Mouse (Mus musculus) G1E (cell line): ENCODE measurements around the gene Lman1l. TPM values are rescaled to one million over a fixed set of nuclear protein-coding genes. Genes with fewer than 3 reads are reported as not detected.
A peak's percentile ranks its signal among the peaks of the same experiment; 100 is the strongest.

ENCODE experiments used
- ATAC-seq: 2 replicates; pipeline ENCODE4 v1.8.0; 2016; ENCODE audit warnings: mild to moderate bottlenecking; ENCODE audit not compliant: insufficient number of reproducible peaks, poor library complexity, low FRiP score, severe bottlenecking; ENCODE audit errors: extremely low read depth
- DNase-seq: peaks from one replicate; pipeline ENCODE4 v3.0.0; 2012; ENCODE audit warnings: low spot score
- H3K27me3 ChIP-seq: 2 replicates; pipeline ENCODE4 v1.6.1; 2012; ENCODE audit warnings: mild to moderate bottlenecking, low read length, inconsistent platforms; ENCODE audit not compliant: insufficient read depth
- H3K36me3 ChIP-seq: replicated peaks from 2 replicates; pipeline ENCODE3; 2012; ENCODE audit warnings: mild to moderate bottlenecking, inconsistent platforms
- H3K4me1 ChIP-seq: 2 replicates; pipeline ENCODE4 v1.6.1; 2012; ENCODE audit warnings: low read depth, low read length, inconsistent platforms, mixed read lengths; ENCODE audit not compliant: insufficient read depth
- H3K4me3 ChIP-seq: 2 replicates; pipeline ENCODE4 v1.5.1; 2012; ENCODE audit warnings: low read depth, mild to moderate bottlenecking, inconsistent platforms, low read length, moderate library complexity, mixed read lengths
- H3K9me3 ChIP-seq: replicated peaks from 2 replicates; pipeline ENCODE4 v1.6.1; 2012; ENCODE audit warnings: inconsistent platforms
- CTCF ChIP-seq: IDR thresholded peaks from 2 replicates; pipeline ENCODE4 v1.5.1; 2012; ENCODE audit warnings: low read depth, low read length, inconsistent platforms, mixed read lengths
- GATA1 ChIP-seq: IDR thresholded peaks from 2 replicates; pipeline ENCODE4 v1.6.1; 2012; ENCODE audit warnings: borderline replicate concordance, low read length, inconsistent platforms, mixed read lengths
- GATA2 ChIP-seq: IDR thresholded peaks from 2 replicates; pipeline ENCODE4 v1.6.1; 2012; ENCODE audit warnings: low read depth, low read length, inconsistent platforms, borderline replicate concordance
- POLR2AphosphoS5 ChIP-seq: IDR thresholded peaks from 2 replicates; pipeline ENCODE4 v1.6.1; 2012; ENCODE audit warnings: low read depth, low read length, inconsistent platforms; ENCODE audit not compliant: insufficient replicate concordance
- TAL1 ChIP-seq: conservative IDR thresholded peaks from 2 replicates; pipeline ENCODE4 v1.6.1; 2012; ENCODE audit warnings: low read depth, low read length, inconsistent platforms, mixed read lengths
- polyA plus RNA-seq: library from polyadenylated mRNA; stranded (reverse); fragments of >175 nt; gene quantifications from 2 replicates; pipeline ENCODE4 v1.2.3, GENCODE M21; 2012
- total RNA-seq, 2 experiments: library from RNA; stranded (forward) in 1 of 2; stranded (reverse) in 1 of 2; fragments of 200-1000 nt in 1 of 2; fragments of >200 nt in 1 of 2; fragmentation: Nextera tagmentation in 1 of 2; gene quantifications; 2 replicates each; pipeline ENCODE4 v1.2.3; 2014 to 2017

Lman1l gene
- total and polyA plus RNA-seq, 3 experiments, result not detected

GRCm38 (mm10) chr9:57605503-57605902 is 15.1 kb downstream of the Lman1l start:
- Histone ChIP-seq H3K27me3 (peaks cover 61% of the 10 kb centered on the region), H3K4me1 (peaks cover 13% of the 10 kb centered on the region), H3K9me3 (no peaks in the 10 kb centered on the region), H3K36me3 (no peaks in the 10 kb centered on the region), H3K4me3 (no peak overlapping the region)
- TF ChIP-seq POLR2AphosphoS5 (no peak), CTCF (no peak)
- no peak for DNase-seq
- ATAC-seq, result no peak

- Histone ChIP-seq H3K4me3 (no peak overlapping the region), H3K36me3 (no peaks in the 10 kb centered on the region), H3K27me3 (peaks cover 54% of the 10 kb centered on the region), H3K4me1 (peaks cover 19% of the 10 kb centered on the region), H3K9me3 (no peaks in the 10 kb centered on the region)
- TF ChIP-seq POLR2AphosphoS5 (no peak), GATA1 (no peak), GATA2 (no peak), CTCF (no peak), TAL1 (no peak)
- DNase-seq, result no peak
- no peak for ATAC-seq
Observed at GRCm38 (mm10) chr9:57604875-57605274, 15.7 kb downstream of the Lman1l start.

GRCm38 (mm10) chr9:57602098-57602497 is 18.5 kb downstream of the Lman1l start:
- DNase-seq, result no peak
- Histone ChIP-seq H3K36me3 (peaks cover under 1% of the 10 kb centered on the region), H3K27me3 (peaks cover 47% of the 10 kb centered on the region), H3K4me3 (no peak overlapping the region), H3K9me3 (no peaks in the 10 kb centered on the region), H3K4me1 (peaks cover 24% of the 10 kb centered on the region)
- TF ChIP-seq TAL1 (no peak), GATA2 (no peak), CTCF (no peak), POLR2AphosphoS5 (no peak), GATA1 (no peak)
- no peak for ATAC-seq

GRCm38 (mm10) chr9:57601353-57601706 is 19.2 kb downstream of the Lman1l start:
- peaks cover 40% of the 10 kb centered on the region for H3K27me3 ChIP-seq
- peaks cover 6% of the 10 kb centered on the region for H3K36me3 ChIP-seq
- no peaks in the 10 kb centered on the region for H3K9me3 ChIP-seq
- DNase-seq (no peak), ATAC-seq (no peak)
- no peak for TF ChIP-seq TAL1
- no peak for TF ChIP-seq GATA1
- TF ChIP-seq POLR2AphosphoS5, result no peak
- no peak for TF ChIP-seq GATA2
- no peak for TF ChIP-seq CTCF
- peaks cover 24% of the 10 kb centered on the region for H3K4me1 ChIP-seq
- no peak overlapping the region for H3K4me3 ChIP-seq

- H3K36me3 ChIP-seq, result peaks cover 9% of the 10 kb centered on the region
- DNase-seq, result no peak
- no peak overlapping the region for H3K4me3 ChIP-seq
- peak; percentile 22; the same call in 1 of the 2 replicates for ATAC-seq
- H3K4me1 ChIP-seq, result peaks cover 24% of the 10 kb centered on the region
- H3K27me3 ChIP-seq, result peaks cover 34% of the 10 kb centered on the region
- TF ChIP-seq GATA2, result no peak
- no peaks in the 10 kb centered on the region for H3K9me3 ChIP-seq
Observed at GRCm38 (mm10) chr9:57600620-57601352, 19.8 kb downstream of the Lman1l start.

GRCm38 (mm10) chr9:57598851-57599563 is 21.6 kb downstream of the Lman1l start:
- Histone ChIP-seq H3K9me3 (no peaks in the 10 kb centered on the region), H3K4me1 (peaks cover 26% of the 10 kb centered on the region), H3K4me3 (no peak overlapping the region), H3K36me3 (peaks cover 24% of the 10 kb centered on the region), H3K27me3 (peaks cover 28% of the 10 kb centered on the region)
- ATAC-seq, result no peak
- TF ChIP-seq GATA2, result no peak
- TF ChIP-seq CTCF, result no peak
- no peak for TF ChIP-seq POLR2AphosphoS5
- no peak for TF ChIP-seq TAL1
- no peak for TF ChIP-seq GATA1
- no peak for DNase-seq
